Mouse (Mus musculus) hindbrain, embryonic 12.5 days (tissue): ENCODE measurements around the gene Fam193b. TPM values are rescaled to one million over a fixed set of nuclear protein-coding genes. Genes with fewer than 3 reads are reported as not detected.

Experiments used
- ATAC-seq: fragments of 200-750 bp; cut with Nextera tagmentation; 2 replicates; pipeline ENCODE4 v1.8.0; 2017; ENCODE audit warnings: moderate TSS enrichment; ENCODE audit not compliant: low FRiP score
- H3K27ac ChIP-seq: fragments of 300-500 bp; sonication (generic); 2 replicates; pipeline ENCODE4 v1.5.1; 2016; ENCODE audit warnings: mild to moderate bottlenecking
- H3K27me3 ChIP-seq: fragments of 300-500 bp; sonication (generic); 2 replicates; pipeline ENCODE4 v1.6.1; 2016; ENCODE audit warnings: mild to moderate bottlenecking
- H3K36me3 ChIP-seq: fragments of 300-500 bp; sonication (generic); 2 replicates; pipeline ENCODE4 v1.6.1; 2016; ENCODE audit warnings: mild to moderate bottlenecking
- H3K4me1 ChIP-seq: fragments of 300-500 bp; sonication (generic); 2 replicates; pipeline ENCODE4 v1.6.1; 2016
- H3K4me2 ChIP-seq: fragments of 300-500 bp; sonication (generic); replicated peaks from 2 replicates; pipeline ENCODE4 v1.6.1; 2016; ENCODE audit warnings: mild to moderate bottlenecking
- H3K4me3 ChIP-seq: fragments of 300-500 bp; sonication (generic); 2 replicates; pipeline ENCODE4 v1.5.1; 2016; ENCODE audit warnings: mild to moderate bottlenecking
- H3K9ac ChIP-seq: fragments of 300-500 bp; sonication (generic); 2 replicates; pipeline ENCODE4 v1.6.1; 2016; ENCODE audit warnings: mild to moderate bottlenecking, moderate library complexity
- H3K9me3 ChIP-seq: fragments of 300-500 bp; sonication (generic); replicated peaks from 2 replicates; pipeline ENCODE4 v1.6.1; 2016; ENCODE audit warnings: mild to moderate bottlenecking
- WGBS: fragments of 180-500 bp; shearing (Covaris S2); methylation state at CpG from one replicate; pipeline ENCODE4 v1.1.7; 2016; 5-methylcytosine and 5-hydroxymethylcytosine counted together
- polyA plus RNA-seq: library from polyadenylated mRNA; unstranded; fragments of >200 nt; fragmentation: Nextera tagmentation; extraction: Ambion mirVana; gene quantifications from 2 replicates; pipeline ENCODE4 v1.2.1, GENCODE M21; 2016

The Fam193b gene
- polyA plus RNA-seq, 1 experiment from 2014 or later, result 71.9 TPM

DNA sequence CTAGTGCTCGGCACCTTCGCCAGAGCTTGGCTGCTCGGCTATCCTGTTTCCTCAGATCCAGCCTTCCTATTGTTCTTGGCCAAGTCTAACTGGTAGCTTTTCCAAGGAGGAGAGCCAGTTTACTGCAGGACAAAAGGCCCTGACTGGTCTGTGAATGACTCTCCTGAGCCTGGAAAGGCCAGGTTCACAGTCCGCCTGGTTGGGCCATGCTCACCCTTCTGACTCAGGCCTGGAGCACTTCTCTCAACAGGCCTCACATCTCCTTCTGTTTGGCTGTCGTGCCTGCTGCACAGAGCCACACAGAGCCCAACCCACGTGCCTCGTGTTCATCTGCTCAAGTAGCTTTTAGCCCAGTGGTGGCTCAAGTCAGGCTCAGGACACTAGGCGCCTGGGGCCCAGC, 48.2 kb downstream of the Fam193b start:
- no peak overlapping the region for H3K27ac ChIP-seq
- H3K9me3 ChIP-seq, result no peaks in the 10 kb centered on the region
- H3K9ac ChIP-seq, result no peak overlapping the region
- H3K36me3 ChIP-seq, result 0 out of 2 replicates have a peak, but pooled peaks cover 4% of the 10 kb centered on the region
- H3K4me3 ChIP-seq, result no peak overlapping the region
- no peak for ATAC-seq
- no peaks in the 10 kb centered on the region for H3K27me3 ChIP-seq
- 64% methylated on average over 8 of the region's 8 CpGs for WGBS
- 0 out of 2 replicates have a peak, but pooled peaks cover 4% of the 10 kb centered on the region for H3K4me1 ChIP-seq
- no peak overlapping the region for H3K4me2 ChIP-seq

- no peaks in the 10 kb centered on the region for H3K9me3 ChIP-seq
- no peaks in the 10 kb centered on the region for H3K36me3 ChIP-seq
- H3K4me2 ChIP-seq, result no peak overlapping the region
- H3K27ac ChIP-seq, result no peak overlapping the region
- no peak overlapping the region for H3K4me3 ChIP-seq
- WGBS, result 82% methylated on average over 4 of the region's 4 CpGs
- no peak for ATAC-seq
- H3K9ac ChIP-seq, result no peak overlapping the region
- H3K4me1 ChIP-seq, result 0 out of 2 replicates have a peak, but pooled peaks cover 4% of the 10 kb centered on the region
- peaks cover 5% of the 10 kb centered on the region; the same call in 1 of the 2 replicates for H3K27me3 ChIP-seq
These were observed 51.3 kb downstream of the Fam193b start for GRCm38 (mm10) chr13:55519606-55520005.

DNA sequence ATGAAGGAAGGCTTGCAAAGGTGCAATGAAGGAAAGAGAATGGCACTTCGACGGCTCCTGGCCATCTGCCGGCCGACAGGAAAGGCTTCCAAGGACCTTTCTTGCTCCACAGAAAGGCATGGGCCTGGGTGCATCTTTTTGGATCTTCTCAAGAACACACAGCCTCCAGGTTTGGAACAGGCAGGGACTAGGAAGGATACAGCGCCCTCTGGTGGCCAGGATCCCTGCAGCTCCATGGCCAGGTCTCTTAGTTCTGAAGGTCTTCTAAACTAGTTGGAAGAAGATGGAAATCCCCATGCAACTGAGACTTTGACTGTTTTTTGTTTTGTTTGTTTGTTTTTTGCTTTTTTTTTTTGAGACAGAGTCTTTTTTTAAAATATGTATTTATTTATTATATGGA, 54.0 kb downstream of the Fam193b start:
- Histone ChIP-seq H3K4me1 (peaks cover 8% of the 10 kb centered on the region), H3K27me3 (peaks cover 7% of the 10 kb centered on the region; the same call in 1 of the 2 replicates), H3K36me3 (no peaks in the 10 kb centered on the region), H3K4me2 (no peak overlapping the region), H3K27ac (no peak overlapping the region), H3K4me3 (no peak overlapping the region), H3K9me3 (no peaks in the 10 kb centered on the region), H3K9ac (no peak overlapping the region)
- WGBS, result 11% methylated on average over 5 of the region's 5 CpGs
- ATAC-seq, result no peak

DNA sequence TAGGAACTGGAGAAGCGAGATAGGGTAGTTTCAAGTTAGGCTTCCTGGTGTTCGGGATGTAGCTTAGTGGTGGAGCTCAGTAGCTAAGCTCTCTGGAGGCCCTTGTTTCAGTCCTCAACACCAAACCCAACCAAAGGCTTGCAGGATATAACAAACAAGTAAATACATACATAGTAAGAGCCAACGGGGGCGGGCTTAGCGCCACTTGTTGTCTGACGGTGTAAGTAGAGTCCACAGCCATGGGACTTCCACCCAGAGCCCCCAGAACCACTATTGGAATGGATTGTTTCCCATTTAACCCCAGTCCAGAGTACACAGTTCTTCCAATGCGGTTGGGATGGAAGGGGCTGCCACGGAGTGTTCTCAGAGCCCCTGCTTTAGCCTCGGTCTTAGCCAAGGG, 57.1 kb downstream of the Fam193b start:
- peaks cover 26% of the 10 kb centered on the region for H3K4me1 ChIP-seq
- H3K9ac ChIP-seq, result no peak overlapping the region
- H3K4me2 ChIP-seq, result peak overlapping the region; percentile 95; the same call in 1 of the 2 replicates
- no peak for ATAC-seq
- H3K9me3 ChIP-seq, result no peaks in the 10 kb centered on the region
- peaks cover 6% of the 10 kb centered on the region; the same call in 1 of the 2 replicates for H3K36me3 ChIP-seq
- no peak overlapping the region for H3K27ac ChIP-seq
- H3K27me3 ChIP-seq, result peaks cover 7% of the 10 kb centered on the region; the same call in 1 of the 2 replicates
- WGBS, result 33% methylated on average over 9 of the region's 9 CpGs
- H3K4me3 ChIP-seq, result peak overlapping the region; percentile 84

GRCm38 (mm10) chr13:55513111-55513748, 57.7 kb downstream of the Fam193b start, which contains the start of gene Pdlim7:
Pdlim7 (minus strand) TSS chr13:55513676.
- H3K4me2 ChIP-seq, result peak within 1 kb of the TSS; percentile 95
- H3K4me1 ChIP-seq, result peaks cover 26% of the 10 kb centered on the region
- H3K9ac ChIP-seq, result peak within 1 kb of the TSS; percentile 94
- peaks cover 7% of the 10 kb centered on the region; the same call in 1 of the 2 replicates for H3K27me3 ChIP-seq
- WGBS, result under 1% methylated on average over 55 of the region's 55 CpGs
- no peaks in the 10 kb centered on the region for H3K9me3 ChIP-seq
- H3K27ac ChIP-seq, result peak within 1 kb of the TSS; percentile 85
- ATAC-seq, result peak; percentile 80
- peak within 1 kb of the TSS; percentile 84 for H3K4me3 ChIP-seq
- peaks cover 12% of the 10 kb centered on the region; the same call in 1 of the 2 replicates for H3K36me3 ChIP-seq

DNA sequence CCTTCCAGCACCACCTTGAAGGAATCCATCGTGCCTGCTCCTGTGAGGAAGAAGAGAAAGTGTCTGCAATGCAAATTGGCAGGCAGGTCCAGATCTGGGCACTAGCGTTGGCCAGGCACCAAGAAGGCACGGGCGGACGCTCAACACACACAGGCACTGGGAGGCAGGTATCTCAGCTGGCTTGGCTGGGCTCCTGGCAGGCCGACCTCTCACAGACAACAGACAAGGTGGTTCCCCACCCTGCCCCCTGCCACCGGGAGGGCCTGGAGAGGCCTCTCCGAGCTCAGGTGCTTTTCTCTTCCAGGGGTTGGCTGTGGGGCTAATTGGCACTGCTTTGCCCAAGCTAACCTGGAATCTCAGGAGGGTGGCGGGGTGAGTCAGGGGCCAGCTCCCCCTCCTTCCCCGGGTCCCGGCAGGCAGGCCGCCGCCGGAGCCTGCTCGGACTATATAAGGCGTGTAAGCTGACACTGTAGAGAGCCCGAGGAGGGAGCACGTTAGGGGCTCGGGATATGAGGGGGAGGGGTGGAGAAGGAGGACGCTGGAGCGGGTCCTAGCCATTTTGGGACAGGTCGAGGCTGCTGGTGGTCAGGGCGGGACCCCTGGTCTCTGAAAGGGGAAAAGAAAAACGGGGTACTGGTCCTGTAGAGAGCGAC, 58.4 kb downstream of the Fam193b start:
- Histone ChIP-seq H3K27me3 (peaks cover 7% of the 10 kb centered on the region; the same call in 1 of the 2 replicates), H3K9ac (peak overlapping the region; percentile 94), H3K27ac (peak overlapping the region; percentile 85), H3K36me3 (peaks cover 19% of the 10 kb centered on the region), H3K4me2 (peak overlapping the region; percentile 95), H3K4me3 (peak overlapping the region; percentile 84), H3K9me3 (no peaks in the 10 kb centered on the region), H3K4me1 (peaks cover 26% of the 10 kb centered on the region)
- peak; percentile 63 for ATAC-seq
- WGBS, result 2% methylated on average over 25 of the region's 25 CpGs

DNA sequence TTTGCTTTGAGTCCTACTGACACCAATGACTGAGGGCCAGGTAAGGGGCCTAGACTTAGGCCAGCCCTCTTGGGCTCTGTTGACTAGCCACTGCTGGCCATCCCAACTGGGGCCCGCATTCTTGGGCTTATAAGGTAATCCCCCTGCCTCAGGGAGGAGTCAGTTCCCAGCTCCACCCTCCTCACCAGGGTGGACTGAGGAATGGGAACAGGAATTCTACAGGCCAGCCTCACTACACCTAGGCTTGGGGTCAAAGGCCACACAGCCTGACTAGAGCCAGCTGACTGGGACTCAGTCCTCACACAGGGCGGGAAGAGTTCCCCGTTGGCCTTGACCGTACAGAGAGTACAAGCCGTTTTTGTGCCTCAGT, 59.4 kb downstream of the Fam193b start:
- peaks cover 26% of the 10 kb centered on the region for H3K4me1 ChIP-seq
- H3K27me3 ChIP-seq, result peaks cover 7% of the 10 kb centered on the region; the same call in 1 of the 2 replicates
- no peaks in the 10 kb centered on the region for H3K9me3 ChIP-seq
- ATAC-seq, result no peak
- 0 out of 2 replicates have a peak overlapping the region, but pooled peaks have one; percentile 84 for H3K4me3 ChIP-seq
- peak overlapping the region; percentile 74 for H3K27ac ChIP-seq
- 44% methylated on average over 5 of the region's 5 CpGs for WGBS
- H3K36me3 ChIP-seq, result peaks cover 29% of the 10 kb centered on the region
- H3K4me2 ChIP-seq, result peak overlapping the region; percentile 95
- H3K9ac ChIP-seq, result peak overlapping the region; percentile 18; the same call in 1 of the 2 replicates

DNA sequence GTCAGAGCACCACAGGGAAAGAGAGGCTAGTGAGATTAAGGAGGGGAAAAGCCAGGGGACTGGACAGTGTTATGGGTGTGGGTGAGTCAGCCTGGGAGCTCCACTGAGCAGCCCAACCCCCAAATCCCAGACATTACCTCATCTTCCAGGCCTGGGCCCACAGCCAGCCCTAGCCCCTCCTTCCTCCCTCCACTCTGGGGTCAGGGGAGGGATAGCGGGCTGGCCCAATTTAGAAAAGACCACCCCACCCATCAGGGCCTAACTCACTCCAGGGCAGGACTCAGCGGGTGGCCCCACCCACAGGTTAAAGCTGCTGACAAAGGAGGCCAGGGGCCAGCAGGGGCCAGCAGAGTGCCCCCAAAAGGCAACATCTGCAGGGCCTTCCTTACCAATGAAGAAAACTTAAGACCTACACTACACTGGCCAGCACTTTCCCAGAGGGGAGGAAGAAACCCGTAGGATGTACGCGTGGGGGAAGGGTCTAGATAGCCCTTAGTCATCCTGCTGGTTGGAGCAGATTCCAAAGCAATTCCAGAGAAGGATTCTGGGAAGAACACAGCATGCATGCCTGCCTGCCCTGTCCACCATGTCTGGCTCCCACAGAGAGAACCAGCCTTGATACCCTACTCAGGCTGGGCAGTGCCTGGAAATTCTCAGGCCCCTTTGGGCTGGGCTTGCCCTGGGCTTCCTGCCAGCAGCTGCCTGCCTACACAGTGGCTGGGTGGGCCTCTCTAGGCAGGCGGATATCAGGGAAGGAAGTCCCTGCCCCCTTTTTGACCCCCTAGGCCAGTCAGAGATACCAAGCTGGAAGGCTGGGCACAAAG, 60.0 kb downstream of the Fam193b start:
- no peaks in the 10 kb centered on the region for H3K9me3 ChIP-seq
- 19% methylated on average over 6 of the region's 6 CpGs for WGBS

GRCm38 (mm10) chr13:55510332-55510667, 60.6 kb downstream of the Fam193b start:
- Histone ChIP-seq H3K9ac (peak overlapping the region; percentile 27; the same call in 1 of the 2 replicates), H3K27me3 (peaks cover 7% of the 10 kb centered on the region; the same call in 1 of the 2 replicates), H3K9me3 (no peaks in the 10 kb centered on the region), H3K4me1 (peaks cover 26% of the 10 kb centered on the region), H3K27ac (peak overlapping the region; percentile 74; the same call in 1 of the 2 replicates), H3K4me3 (no peak overlapping the region), H3K4me2 (peak overlapping the region; percentile 95; the same call in 1 of the 2 replicates), H3K36me3 (peaks cover 41% of the 10 kb centered on the region)
- ATAC-seq, result no peak
- 44% methylated on average over 3 of the region's 3 CpGs for WGBS

More for the DNA sequence above, 60.0 kb downstream of the Fam193b start:
- Histone ChIP-seq H3K36me3 (peaks cover 35% of the 10 kb centered on the region), H3K4me1 (peaks cover 26% of the 10 kb centered on the region), H3K9ac (peak overlapping the region; percentile 27; the same call in 1 of the 2 replicates), H3K4me3 (0 out of 2 replicates have a peak overlapping the region, but pooled peaks have one; percentile 8), H3K27me3 (peaks cover 7% of the 10 kb centered on the region; the same call in 1 of the 2 replicates), H3K4me2 (peak overlapping the region; percentile 95), H3K27ac (peak overlapping the region; percentile 74)
- ATAC-seq, result peak; percentile 46; the same call in 1 of the 2 replicates

GRCm38 (mm10) chr13:55508531-55508930, 62.4 kb downstream of the Fam193b start:
- ATAC-seq, result no peak
- Histone ChIP-seq H3K4me1 (peaks cover 26% of the 10 kb centered on the region), H3K27me3 (no peaks in the 10 kb centered on the region), H3K9me3 (no peaks in the 10 kb centered on the region), H3K36me3 (peaks cover 57% of the 10 kb centered on the region), H3K27ac (no peak overlapping the region), H3K4me3 (no peak overlapping the region), H3K9ac (no peak overlapping the region), H3K4me2 (no peak overlapping the region)
- WGBS, result 96% methylated on average over 10 of the region's 10 CpGs

DNA sequence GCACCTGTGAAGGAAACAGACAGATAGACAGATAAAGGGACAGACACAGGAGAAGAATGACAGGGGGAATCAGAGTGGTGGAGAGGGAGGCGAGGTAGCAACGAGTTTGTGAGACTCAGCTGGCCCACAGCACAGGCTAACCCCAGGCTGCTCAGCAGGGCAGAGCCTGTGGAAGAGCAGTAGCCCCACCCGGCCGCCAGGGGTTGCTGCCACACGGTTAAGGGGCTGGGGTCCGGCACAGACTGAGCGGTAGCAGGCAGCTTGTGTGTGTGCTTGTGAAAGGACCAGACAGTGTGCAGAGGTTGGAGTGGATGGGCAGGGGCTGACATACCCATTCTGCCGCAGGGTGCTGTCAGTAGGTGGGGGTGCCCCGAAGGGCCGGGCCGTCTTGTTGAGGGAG, 63.0 kb downstream of the Fam193b start:
- Histone ChIP-seq H3K27me3 (no peaks in the 10 kb centered on the region), H3K36me3 (peaks cover 64% of the 10 kb centered on the region), H3K27ac (no peak overlapping the region), H3K9ac (no peak overlapping the region), H3K4me2 (no peak overlapping the region), H3K4me3 (no peak overlapping the region), H3K9me3 (no peaks in the 10 kb centered on the region), H3K4me1 (peaks cover 26% of the 10 kb centered on the region)
- 56% methylated on average over 11 of the region's 11 CpGs for WGBS
- ATAC-seq, result 0 out of 2 replicates have a peak, but pooled peaks have one; percentile 5
